Mouse (Mus musculus) spleen, postnatal 36 days (tissue): ENCODE measurements around the gene Slf2.

Experiments used
- DNase-seq, 2 experiments: peaks; one replicate each; pipeline ENCODE4 v3.0.0; 2022; ENCODE audit warnings: low spot score in 2 of 2, mixed read lengths in 1 of 2

Slf2 gene

GRCm38 (mm10) chr19:44984420-44984819 is 53.5 kb downstream of the Slf2 start:
- no peak for DNase-seq

- no peak for DNase-seq
These were observed 54.4 kb downstream of the Slf2 start for GRCm38 (mm10) chr19:44985159-44985988.

- DNase-seq, result no peak
These were observed 56.1 kb downstream of the Slf2 start for GRCm38 (mm10) chr19:44987004-44987403.

GRCm38 (mm10) chr19:44987851-44988250 is 56.9 kb downstream of the Slf2 start:
- DNase-seq, result no peak

GRCm38 (mm10) chr19:44988321-44988720 is 57.4 kb downstream of the Slf2 start:
- no peak for DNase-seq

- DNase-seq, result no peak
These were observed 58.0 kb downstream of the Slf2 start, which contains the start of gene Sema4g for GRCm38 (mm10) chr19:44988831-44989566. Gene Sema4g, plus strand, starts transcription at chr19:44989101.

- no peak for DNase-seq
These were observed 58.9 kb downstream of the Slf2 start for GRCm38 (mm10) chr19:44989567-44990495.

GRCm38 (mm10) chr19:44991031-44991430 is 60.1 kb downstream of the Slf2 start:
- DNase-seq, result no peak

- DNase-seq, result no peak
These were observed 61.3 kb downstream of the Slf2 start for GRCm38 (mm10) chr19:44992246-44992645.

- no peak for DNase-seq
These were observed 61.8 kb downstream of the Slf2 start for GRCm38 (mm10) chr19:44992712-44993111.

GRCm38 (mm10) chr19:44997786-44998185 is 66.8 kb downstream of the Slf2 start:
- no peak for DNase-seq

- DNase-seq, result no peak
These were observed 68.7 kb downstream of the Slf2 start for GRCm38 (mm10) chr19:44999647-45000046.

- DNase-seq, result no peak
These were observed 71.3 kb downstream of the Slf2 start for GRCm38 (mm10) chr19:45002301-45002700.

GRCm38 (mm10) chr19:45003740-45004516 is 73.0 kb downstream of the Slf2 start:
- no peak for DNase-seq

GRCm38 (mm10) chr19:45005444-45005843 is 74.5 kb downstream of the Slf2 start, which contains the start of gene Twnk:
Gene Twnk, plus strand, starts transcription at chr19:45005663.
- DNase-seq, result peak; percentile 86 to 89

- DNase-seq, result peak; percentile 93 to 95
These were observed 75.2 kb downstream of the Slf2 start, which contains the start of gene Mrpl43 for GRCm38 (mm10) chr19:45005957-45006712. Gene Mrpl43, minus strand, starts transcription at chr19:45006442.

GRCm38 (mm10) chr19:45007021-45007420 is 76.1 kb downstream of the Slf2 start:
- DNase-seq, result no peak

GRCm38 (mm10) chr19:45007425-45008191 is 76.7 kb downstream of the Slf2 start:
- no peak for DNase-seq

GRCm38 (mm10) chr19:45010646-45011045 is 79.7 kb downstream of the Slf2 start:
- DNase-seq, result no peak
